Mouse (Mus musculus) C2C12 (cell line): ENCODE measurements around the gene Grcc10. TPM values are rescaled to one million over a fixed set of nuclear protein-coding genes. Genes with fewer than 3 reads are reported as not detected.

Experiments
- H3K27me3 ChIP-seq: one replicate; pipeline ENCODE4 v1.6.1; 2011; ENCODE audit not compliant: control insufficient read depth, insufficient read depth, insufficient read length
- H3K36me3 ChIP-seq: one replicate; pipeline ENCODE4 v1.6.1; 2011; ENCODE audit not compliant: control insufficient read depth, insufficient read depth
- H3K4me3 ChIP-seq: one replicate; pipeline ENCODE4 v1.5.1; 2011; ENCODE audit warnings: mild to moderate bottlenecking, control low read depth; ENCODE audit not compliant: poor library complexity, insufficient read depth, severe bottlenecking
- H3K79me2 ChIP-seq: one replicate; pipeline ENCODE4 v1.6.1; 2011; ENCODE audit not compliant: control insufficient read depth, insufficient read depth
- H3K79me3 ChIP-seq: one replicate; pipeline ENCODE4 v1.6.1; 2011; ENCODE audit warnings: low read depth, control low read depth
- H3ac ChIP-seq: one replicate; pipeline ENCODE3; 2011; ENCODE audit warnings: low read depth; ENCODE audit not compliant: control insufficient read depth, insufficient read length
- CEBPB ChIP-seq: IDR thresholded peaks from one replicate; pipeline ENCODE4 v1.6.1; 2011; ENCODE audit warnings: low read depth, mild to moderate bottlenecking, control low read depth, moderate library complexity
- CTCF ChIP-seq: IDR thresholded peaks from one replicate; pipeline ENCODE4 v1.5.1; 2011; ENCODE audit not compliant: control insufficient read depth, insufficient read depth, insufficient read length
- FOSL1 ChIP-seq: IDR thresholded peaks from one replicate; pipeline ENCODE4 v1.8.0; 2011; ENCODE audit warnings: mild to moderate bottlenecking, low read length; ENCODE audit not compliant: poor library complexity, insufficient read depth, severe bottlenecking
- MAX ChIP-seq: IDR thresholded peaks from one replicate; pipeline ENCODE4 v1.6.1; 2011; ENCODE audit warnings: mild to moderate bottlenecking, control low read depth
- MYOD1 ChIP-seq: IDR thresholded peaks from one replicate; pipeline ENCODE4 v1.6.1; 2011; ENCODE audit warnings: low read depth; ENCODE audit not compliant: control insufficient read depth, insufficient read length
- MYOG ChIP-seq: IDR thresholded peaks from one replicate; pipeline ENCODE4 v1.6.1; 2011; ENCODE audit not compliant: control insufficient read depth, insufficient read length; ENCODE audit errors: extremely low read depth
- USF1 ChIP-seq: IDR thresholded peaks from one replicate; pipeline ENCODE4 v1.6.1; 2011; ENCODE audit warnings: low read depth, mild to moderate bottlenecking, control low read depth, moderate library complexity
- polyA plus RNA-seq: library from polyadenylated mRNA; unstranded; fragments of >200 nt; fragmentation: generic; extraction: Trizol; gene quantifications from one replicate; pipeline ENCODE4 v1.2.1, GENCODE M21; 2012; ENCODE audit warnings: missing spikeins

Gene Grcc10
- polyA plus RNA-seq, 1 experiment = 294 TPM

DNA sequence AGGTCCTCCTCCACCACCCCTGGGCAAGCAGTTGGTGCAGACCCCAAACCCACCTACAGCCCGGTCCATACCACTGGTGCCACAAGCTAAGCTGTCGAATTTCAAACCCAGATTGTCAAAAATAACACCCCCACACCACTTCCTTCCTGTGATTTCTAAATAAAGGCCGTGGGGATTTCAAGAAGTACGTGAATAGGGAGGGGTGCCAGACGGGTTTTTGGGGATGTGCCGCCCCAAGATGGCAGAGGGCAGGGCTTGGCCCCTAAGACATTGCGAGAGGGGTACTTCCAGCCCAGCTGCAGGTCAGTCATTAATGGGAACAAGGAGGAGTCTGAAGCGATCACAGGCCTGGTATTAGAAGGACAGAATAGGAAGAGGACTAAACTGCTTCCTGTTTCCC is 17.6 kb downstream of the Grcc10 start:
- H3K36me3 ChIP-seq = no peaks in the 10 kb centered on the region
- no peak for TF ChIP-seq CTCF
- no peak for TF ChIP-seq FOSL1
- no peak for TF ChIP-seq MYOG
- no peak for TF ChIP-seq MAX
- no peak for TF ChIP-seq MYOD1
- no peak for TF ChIP-seq CEBPB
- no peak for TF ChIP-seq USF1
- no peak overlapping the region for H3ac ChIP-seq
- H3K27me3 ChIP-seq = no peaks in the 10 kb centered on the region
- H3K79me2 ChIP-seq = no peaks in the 10 kb centered on the region
- no peaks in the 10 kb centered on the region for H3K79me3 ChIP-seq
- no peak overlapping the region for H3K4me3 ChIP-seq

GRCm38 (mm10) chr6:124722876-124723473 is 18.2 kb downstream of the Grcc10 start:
- Histone ChIP-seq H3K79me3 (no peaks in the 10 kb centered on the region), H3K27me3 (no peaks in the 10 kb centered on the region)
- TF ChIP-seq MYOG (no peak), FOSL1 (no peak), CEBPB (no peak), MAX (no peak), USF1 (no peak), CTCF (no peak), MYOD1 (no peak)

DNA sequence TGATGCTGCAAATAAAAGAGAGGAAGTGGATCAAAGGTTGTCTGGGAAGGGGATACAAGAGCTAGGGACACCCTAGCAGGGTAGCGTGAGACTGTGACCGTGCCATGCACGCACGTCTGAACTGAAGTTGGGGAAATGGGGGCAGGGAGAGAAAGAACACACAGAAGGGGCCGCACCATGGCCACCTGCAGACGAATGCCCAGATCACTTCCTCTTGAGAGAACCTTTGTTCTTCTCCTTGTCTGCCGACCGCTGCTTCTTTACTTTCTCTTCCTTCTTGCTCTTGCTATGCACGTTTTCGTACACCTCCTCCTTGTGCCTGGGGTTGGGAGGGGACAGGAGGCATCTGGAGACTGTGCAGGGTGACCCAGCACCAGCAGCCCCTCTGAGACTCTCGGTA is 20.3 kb downstream of the Grcc10 start:
- H3K79me3 ChIP-seq = no peaks in the 10 kb centered on the region
- H3K79me2 ChIP-seq = no peaks in the 10 kb centered on the region
- H3K27me3 ChIP-seq = no peaks in the 10 kb centered on the region
- peaks cover 16% of the 10 kb centered on the region for H3K36me3 ChIP-seq
- no peak for TF ChIP-seq USF1
- no peak for TF ChIP-seq CTCF
- no peak for TF ChIP-seq CEBPB
- no peak for TF ChIP-seq MYOG
- no peak overlapping the region for H3ac ChIP-seq
- H3K4me3 ChIP-seq = no peak overlapping the region

More at GRCm38 (mm10) chr6:124722876-124723473, 18.2 kb downstream of the Grcc10 start:
- Histone ChIP-seq H3ac (no peak overlapping the region), H3K36me3 (no peaks in the 10 kb centered on the region), H3K79me2 (no peaks in the 10 kb centered on the region), H3K4me3 (no peak overlapping the region)

- H3K27me3 ChIP-seq = no peaks in the 10 kb centered on the region
- TF ChIP-seq CEBPB = no peak
- TF ChIP-seq MAX = no peak
- TF ChIP-seq FOSL1 = no peak
- TF ChIP-seq MYOD1 = no peak
- TF ChIP-seq CTCF = no peak
- TF ChIP-seq USF1 = no peak
- no peak for TF ChIP-seq MYOG
- peaks cover 3% of the 10 kb centered on the region for H3K79me3 ChIP-seq
- no peak overlapping the region for H3ac ChIP-seq
- peaks cover 9% of the 10 kb centered on the region for H3K79me2 ChIP-seq
- peaks cover 29% of the 10 kb centered on the region for H3K36me3 ChIP-seq
- H3K4me3 ChIP-seq = no peak overlapping the region
Measured at GRCm38 (mm10) chr6:124719354-124719978, 21.7 kb downstream of the Grcc10 start.

- no peak overlapping the region for H3ac ChIP-seq
- peaks cover 17% of the 10 kb centered on the region for H3K79me2 ChIP-seq
- TF ChIP-seq CEBPB (no peak), FOSL1 (no peak), USF1 (no peak), MAX (no peak), CTCF (no peak), MYOG (no peak), MYOD1 (no peak)
- no peak overlapping the region for H3K4me3 ChIP-seq
- H3K27me3 ChIP-seq = no peaks in the 10 kb centered on the region
- peaks cover 37% of the 10 kb centered on the region for H3K36me3 ChIP-seq
- H3K79me3 ChIP-seq = peaks cover 10% of the 10 kb centered on the region
Measured at GRCm38 (mm10) chr6:124718703-124719102, 22.5 kb downstream of the Grcc10 start.

- Histone ChIP-seq H3ac (no peak overlapping the region), H3K36me3 (peaks cover 38% of the 10 kb centered on the region), H3K27me3 (no peaks in the 10 kb centered on the region), H3K79me3 (peaks cover 18% of the 10 kb centered on the region), H3K4me3 (no peak overlapping the region), H3K79me2 (peaks cover 24% of the 10 kb centered on the region)
- TF ChIP-seq MYOG (no peak), MAX (no peak), MYOD1 (no peak), USF1 (no peak), CEBPB (no peak), FOSL1 (no peak), CTCF (no peak)
Measured at GRCm38 (mm10) chr6:124717968-124718367, 23.2 kb downstream of the Grcc10 start.
